Mouse (Mus musculus) liver, postnatal 0 days (tissue): Measurements from ENCODE around the gene Wwtr1. TPM values are rescaled to one million over a fixed set of nuclear protein-coding genes. Genes with fewer than 3 reads are reported as not detected.

Experiments used
- ATAC-seq: fragments of 200-750 bp; cut with Nextera tagmentation; 2 replicates; pipeline ENCODE4 v1.8.0; 2017; ENCODE audit warnings: mild to moderate bottlenecking, moderate library complexity
- DNase-seq: peaks from one replicate; pipeline ENCODE4 v3.0.0-alpha.2; 2016
- H3K27ac ChIP-seq: fragments of 300-500 bp; sonication (generic); 2 replicates; pipeline ENCODE4 v1.5.1; 2014; ENCODE audit warnings: antibody characterized with exemption, moderate library complexity, mild to moderate bottlenecking, low read depth
- H3K27me3 ChIP-seq: fragments of 300-500 bp; sonication (generic); 2 replicates; pipeline ENCODE4 v1.6.1; 2014; ENCODE audit warnings: low read length, control low read depth, mixed read lengths; ENCODE audit not compliant: insufficient read depth
- H3K36me3 ChIP-seq: fragments of 300-500 bp; sonication (generic); replicated peaks from 2 replicates; pipeline ENCODE4 v1.6.1; 2014; ENCODE audit warnings: mild to moderate bottlenecking, control low read depth, low read length, moderate library complexity, mixed read lengths; ENCODE audit not compliant: insufficient read depth
- H3K4me1 ChIP-seq: fragments of 300-500 bp; sonication (generic); 2 replicates; pipeline ENCODE4 v1.6.1; 2014; ENCODE audit warnings: antibody characterized with exemption, mild to moderate bottlenecking, control low read depth; ENCODE audit not compliant: insufficient read depth
- H3K4me2 ChIP-seq: fragments of 300-500 bp; sonication (generic); 2 replicates; pipeline ENCODE4 v1.6.1; 2014; ENCODE audit warnings: low read depth, mild to moderate bottlenecking, low read length, moderate library complexity, mixed read lengths
- H3K4me3 ChIP-seq: fragments of 300-500 bp; sonication (generic); 2 replicates; pipeline ENCODE4 v1.5.1; 2014; ENCODE audit warnings: low read depth, low read length
- H3K9ac ChIP-seq: fragments of 300-500 bp; sonication (generic); replicated peaks from 2 replicates; pipeline ENCODE4 v1.6.1; 2014; ENCODE audit warnings: mild to moderate bottlenecking, moderate library complexity
- H3K9me3 ChIP-seq: fragments of 300-500 bp; sonication (generic); 2 replicates; pipeline ENCODE4 v1.6.1; 2016; ENCODE audit warnings: mild to moderate bottlenecking, control low read depth, low read length, mixed read lengths
- CTCF ChIP-seq: sonication (generic); IDR thresholded peaks from 2 replicates; pipeline ENCODE4 v1.5.1; 2016; ENCODE audit warnings: antibody characterized with exemption, low read depth
- EP300 ChIP-seq: IDR thresholded peaks from 2 replicates; pipeline ENCODE4 v1.6.1; 2016; ENCODE audit warnings: antibody characterized with exemption, low read depth, mild to moderate bottlenecking
- WGBS: fragments of 180-500 bp; shearing (Covaris S2); extraction: QIAGEN DNeasy Blood & Tissue Kit; methylation state at CpG from one replicate; pipeline ENCODE4 v1.1.7; 2014; ENCODE audit not compliant: insufficient replicate concordance; 5-methylcytosine and 5-hydroxymethylcytosine counted together
- polyA plus RNA-seq: library from polyadenylated mRNA; unstranded; fragments of >200 nt; fragmentation: Nextera tagmentation; extraction: Ambion mirVana; gene quantifications from 2 replicates; pipeline ENCODE4 v1.2.1, GENCODE M21; 2015

Gene Wwtr1
- polyA plus RNA-seq, 1 experiment from 2014 or later, result 2.7 TPM

- Histone ChIP-seq H3K9me3 (no peaks in the 10 kb centered on the region), H3K4me3 (no peak overlapping the region), H3K27me3 (no peaks in the 10 kb centered on the region), H3K4me1 (no peaks in the 10 kb centered on the region), H3K27ac (no peak overlapping the region), H3K36me3 (no peaks in the 10 kb centered on the region), H3K4me2 (no peak overlapping the region), H3K9ac (no peak overlapping the region)
- TF ChIP-seq EP300, result no peak
- TF ChIP-seq CTCF, result no peak
- DNase-seq (no peak), ATAC-seq (peak; percentile 40; the same call in 1 of the 2 replicates)
- 54% methylated on average over 5 of the region's 5 CpGs for WGBS
These were observed 28.3 kb upstream of the Wwtr1 start for GRCm38 (mm10) chr3:57603891-57604617.

- TF ChIP-seq CTCF (no peak), EP300 (no peak)
- Histone ChIP-seq H3K4me1 (no peaks in the 10 kb centered on the region), H3K4me2 (no peak overlapping the region), H3K27me3 (no peaks in the 10 kb centered on the region), H3K4me3 (no peak overlapping the region), H3K9ac (no peak overlapping the region), H3K36me3 (no peaks in the 10 kb centered on the region), H3K9me3 (no peaks in the 10 kb centered on the region), H3K27ac (no peak overlapping the region)
- DNase-seq (no peak), ATAC-seq (no peak)
- WGBS, result 66% methylated on average over 4 of the region's 4 CpGs
These were observed 26.9 kb upstream of the Wwtr1 start for GRCm38 (mm10) chr3:57602610-57603009.

GRCm38 (mm10) chr3:57596566-57596965, 20.9 kb upstream of the Wwtr1 start:
- Histone ChIP-seq H3K4me3 (no peak overlapping the region), H3K9me3 (no peaks in the 10 kb centered on the region), H3K4me2 (no peak overlapping the region), H3K4me1 (no peaks in the 10 kb centered on the region), H3K9ac (no peak overlapping the region), H3K36me3 (no peaks in the 10 kb centered on the region), H3K27me3 (no peaks in the 10 kb centered on the region), H3K27ac (no peak overlapping the region)
- TF ChIP-seq CTCF (no peak), EP300 (no peak)
- ATAC-seq, result no peak
- 58% methylated on average over 7 of the region's 7 CpGs for WGBS
- no peak for DNase-seq

GRCm38 (mm10) chr3:57595506-57595905, 19.8 kb upstream of the Wwtr1 start:
- H3K4me3 ChIP-seq, result no peak overlapping the region
- ATAC-seq, result no peak

GRCm38 (mm10) chr3:57585967-57586366, 10.3 kb upstream of the Wwtr1 start:
- H3K4me3 ChIP-seq, result no peak overlapping the region
- no peaks in the 10 kb centered on the region for H3K36me3 ChIP-seq
- 66% methylated on average over 6 of the region's 6 CpGs for whole genome bisulfite sequencing
- H3K4me2 ChIP-seq, result no peak overlapping the region
- DNase-seq (no peak), ATAC-seq (no peak)
- TF ChIP-seq CTCF (no peak), EP300 (no peak)
- H3K4me1 ChIP-seq, result no peaks in the 10 kb centered on the region
- H3K9me3 ChIP-seq, result no peaks in the 10 kb centered on the region
- no peak overlapping the region for H3K9ac ChIP-seq
- H3K27me3 ChIP-seq, result no peaks in the 10 kb centered on the region
- no peak overlapping the region for H3K27ac ChIP-seq

More at GRCm38 (mm10) chr3:57595506-57595905, 19.8 kb upstream of the Wwtr1 start:
- Histone ChIP-seq H3K36me3 (no peaks in the 10 kb centered on the region), H3K9ac (no peak overlapping the region), H3K27ac (no peak overlapping the region), H3K27me3 (no peaks in the 10 kb centered on the region), H3K9me3 (no peaks in the 10 kb centered on the region), H3K4me2 (no peak overlapping the region), H3K4me1 (no peaks in the 10 kb centered on the region)
- no peak for DNase-seq
- TF ChIP-seq EP300, result no peak
- TF ChIP-seq CTCF, result no peak

GRCm38 (mm10) chr3:57583533-57583932, 7.8 kb upstream of the Wwtr1 start:
- no peak overlapping the region for H3K4me2 ChIP-seq
- no peak overlapping the region for H3K27ac ChIP-seq
- H3K27me3 ChIP-seq, result no peaks in the 10 kb centered on the region
- no peak overlapping the region for H3K4me3 ChIP-seq
- DNase-seq (no peak), ATAC-seq (no peak)
- no peaks in the 10 kb centered on the region for H3K4me1 ChIP-seq
- WGBS, result 55% methylated on average over 4 of the region's 4 CpGs
- H3K9me3 ChIP-seq, result no peaks in the 10 kb centered on the region
- no peak overlapping the region for H3K9ac ChIP-seq
- TF ChIP-seq CTCF (no peak), EP300 (no peak)
- no peaks in the 10 kb centered on the region for H3K36me3 ChIP-seq
